Mouse (Mus musculus) leukemia stem cell, adult 10-12 weeks (primary cell): ENCODE data around the gene Hspb9. TPM values are rescaled to one million over a fixed set of nuclear protein-coding genes. Genes with fewer than 3 reads are reported as not detected.

Experiments used
- polyA plus RNA-seq: library from polyadenylated mRNA; stranded (reverse); fragments of >175 nt; gene quantifications from 2 replicates; pipeline ENCODE4 v1.2.3, GENCODE M21; 2012; ENCODE audit warnings: low replicate concordance

The Hspb9 gene
- 0.71 TPM in 1 of 2 replicates, not detected in the other for polyA plus RNA-seq

GRCm38 (mm10) chr11:100713735-100714533, at the start of gene Hspb9:
TSS of gene Hspb9 (plus strand) at chr11:100713850.

GRCm38 (mm10) chr11:100692164-100692616, 21.5 kb upstream of the Hspb9 start, which contains the start of gene Zfp385c:
TSS of gene Zfp385c (minus strand) at chr11:100692455.

GRCm38 (mm10) chr11:100703851-100704531, 9.7 kb upstream of the Hspb9 start, which contains the start of gene Dhx58:
TSS of gene Dhx58 (minus strand) at chr11:100704271.

GRCm38 (mm10) chr11:100711783-100712615, 1.7 kb upstream of the Hspb9 start, which contains the start of gene Kat2a:
TSS of gene Kat2a (minus strand) at chr11:100712465.

GRCm38 (mm10) chr11:100738066-100738604, 24.5 kb downstream of the Hspb9 start, which contains the start of gene Rab5c:
TSS of gene Rab5c (minus strand) at chr11:100738215.

GRCm38 (mm10) chr11:100759611-100760233, 46.1 kb downstream of the Hspb9 start, which contains the start of gene Kcnh4:
TSS of gene Kcnh4 (minus strand) at chr11:100759942.

GRCm38 (mm10) chr11:100762831-100763230, 49.2 kb downstream of the Hspb9 start, which contains the start of gene Hcrt:
TSS of gene Hcrt (minus strand) at chr11:100762931.

Other genes starting within 250 kb of the Hspb9 start
- 2.6 and 3.0 TPM in 2 replicates for gene Klhl11, start 241.1 kb upstream of the Hspb9 start, polyA plus RNA-seq
- 4.5 and 57.8 TPM in 2 replicates for gene Acly, start 185.8 kb upstream of the Hspb9 start, polyA plus RNA-seq
- gene Ttc25, start 168.2 kb upstream of the Hspb9 start, polyA plus RNA-seq = not detected in 2 replicates
- gene Cnp, start 138.9 kb upstream of the Hspb9 start, polyA plus RNA-seq = 26.2 and 47.0 TPM in 2 replicates
- 15.7 and 34.6 TPM in 2 replicates for gene Nkiras2, start 94.6 kb upstream of the Hspb9 start, polyA plus RNA-seq
- gene Dnajc7, start 93.7 kb upstream of the Hspb9 start, polyA plus RNA-seq = 21.8 and 31.1 TPM in 2 replicates
- not detected in 2 replicates for gene Zfp385c, start 21.4 kb upstream of the Hspb9 start, polyA plus RNA-seq
- 28.8 and 34.9 TPM in 2 replicates for gene Dhx58, start 9.6 kb upstream of the Hspb9 start, polyA plus RNA-seq
- 93.8 and 113 TPM in 2 replicates for gene Kat2a, start 1.4 kb upstream of the Hspb9 start, polyA plus RNA-seq
- gene Rab5c, start 24.4 kb downstream of the Hspb9 start, polyA plus RNA-seq = 394 and 541 TPM in 2 replicates
- 0.09 and 0.55 TPM in 2 replicates for gene Kcnh4, start 46.1 kb downstream of the Hspb9 start, polyA plus RNA-seq
- not detected in 2 replicates for gene Hcrt, start 49.1 kb downstream of the Hspb9 start, polyA plus RNA-seq
- gene Ghdc, start 57.1 kb downstream of the Hspb9 start, polyA plus RNA-seq = 6.6 and 9.5 TPM in 2 replicates
- gene Stat5b, start 136.9 kb downstream of the Hspb9 start, polyA plus RNA-seq = 27.4 and 38.6 TPM in 2 replicates
- 25.8 and 32.3 TPM in 2 replicates for gene Stat5a, start 145.5 kb downstream of the Hspb9 start, polyA plus RNA-seq
- gene Stat3, start 225.7 kb downstream of the Hspb9 start, polyA plus RNA-seq = 22.0 and 45.8 TPM in 2 replicates